Comparison of ENCODE assay signal across 13 mouse cellular contexts in genomic region chr11:61503933-61504332, GRCm38 (mm10). TPM values are rescaled to one million over a fixed set of nuclear protein-coding genes. Genes with fewer than 3 reads are reported as not detected.
DNase-seq lines count a peak whose midpoint lies in the region; ATAC-seq and TF ChIP-seq lines count a peak whose summit lies in the region.
"Had no signal": no experiment of that assay in that cellular context is flagged by ENCODE, and none has a peak within 500 bp of the region (broad histone marks: within the 10 kb centered on the region; RNA-seq: fewer than 3 reads in every experiment).

No protein-coding gene starts in this region.

- 82% methylated on average over 8 of the region's 8 CpGs for WGBS in hindbrain, embryonic 10.5 days
- WGBS in hindbrain, embryonic 11.5 days: 75% methylated on average over 8 of the region's 8 CpGs
- 83% methylated on average over 8 of the region's 8 CpGs for WGBS in forebrain, embryonic 10.5 days
- 70% methylated on average over 8 of the region's 8 CpGs for WGBS in hindbrain, embryonic 15.5 days
- WGBS in liver, embryonic 12.5 days (ENCODE audit: insufficient replicate concordance): 58% methylated on average over 8 of the region's 8 CpGs

- H3K79me2 ChIP-seq in myocyte (ENCODE audit: control insufficient read depth, insufficient read depth): no peaks in the 10 kb centered on the region

- no peak for ATAC-seq in hindbrain, embryonic 11.5 days (ENCODE audit: low FRiP score)
- ATAC-seq in hindbrain, embryonic 15.5 days (ENCODE audit: low FRiP score, low read depth): no peak
- no peak for ATAC-seq in megakaryocyte progenitor cell, adult 5-6 weeks (replicated peaks; ENCODE audit: poor library complexity)
- no peak for ATAC-seq in liver, embryonic 12.5 days

- no peak overlapping the region for H3ac ChIP-seq in myocyte (ENCODE audit: control insufficient read depth, insufficient read length)

- no peak overlapping the region for H3K4me2 ChIP-seq in hindbrain, embryonic 11.5 days (replicated peaks; ENCODE audit: low read depth, low read length)
- peak overlapping the region; percentile 65 for H3K4me2 ChIP-seq in hindbrain, embryonic 15.5 days
- H3K4me2 ChIP-seq in myocyte (ENCODE audit: low read depth): no peak overlapping the region
- no peak overlapping the region for H3K4me2 ChIP-seq in liver, embryonic 12.5 days

- H3K4me1 ChIP-seq in hindbrain, embryonic 10.5 days (replicated peaks): peaks cover 23% of the 10 kb centered on the region
- H3K4me1 ChIP-seq in hindbrain, embryonic 11.5 days (replicated peaks; ENCODE audit: control insufficient read depth, insufficient read depth, low read length): peaks cover 7% of the 10 kb centered on the region; the same call in 1 of the 2 replicates
- H3K4me1 ChIP-seq in forebrain, embryonic 10.5 days: peaks cover 20% of the 10 kb centered on the region
- peaks cover 24% of the 10 kb centered on the region for H3K4me1 ChIP-seq in hindbrain, embryonic 15.5 days (replicated peaks)
- H3K4me1 ChIP-seq in liver, embryonic 12.5 days: peaks cover 13% of the 10 kb centered on the region

- H3K27me3 ChIP-seq in hindbrain, embryonic 10.5 days (ENCODE audit: insufficient read depth, poor library complexity, severe bottlenecking): no peaks in the 10 kb centered on the region
- H3K27me3 ChIP-seq in hindbrain, embryonic 11.5 days (ENCODE audit: control insufficient read depth, insufficient read depth, low read length): no peaks in the 10 kb centered on the region
- H3K27me3 ChIP-seq in forebrain, embryonic 10.5 days (ENCODE audit: poor library complexity, severe bottlenecking): no peaks in the 10 kb centered on the region
- H3K27me3 ChIP-seq in hindbrain, embryonic 15.5 days: no peaks in the 10 kb centered on the region
- H3K27me3 ChIP-seq in myocyte (ENCODE audit: control insufficient read depth, insufficient read depth, insufficient read length): no peaks in the 10 kb centered on the region
- H3K27me3 ChIP-seq in liver, embryonic 12.5 days (replicated peaks): 0 out of 2 replicates have a peak, but pooled peaks cover 3% of the 10 kb centered on the region

- 0 out of 2 replicates have a peak overlapping the region, but pooled peaks have one; percentile 93 for H3K27ac ChIP-seq in hindbrain, embryonic 10.5 days
- H3K27ac ChIP-seq in hindbrain, embryonic 11.5 days (ENCODE audit: low read depth, low read length): no peak overlapping the region
- H3K27ac ChIP-seq in forebrain, embryonic 10.5 days: peak overlapping the region; percentile 96
- peak overlapping the region; percentile 94 for H3K27ac ChIP-seq in hindbrain, embryonic 15.5 days (replicated peaks)
- no peak overlapping the region for H3K27ac ChIP-seq in liver, embryonic 12.5 days
- H3K27ac ChIP-seq: liver, embryonic 14.5 days had no signal

- H3K9me3 ChIP-seq in hindbrain, embryonic 10.5 days: no peaks in the 10 kb centered on the region
- no peaks in the 10 kb centered on the region for H3K9me3 ChIP-seq in hindbrain, embryonic 11.5 days (ENCODE audit: control insufficient read depth, low read length)
- H3K9me3 ChIP-seq in forebrain, embryonic 10.5 days: no peaks in the 10 kb centered on the region
- no peaks in the 10 kb centered on the region for H3K9me3 ChIP-seq in hindbrain, embryonic 15.5 days
- no peaks in the 10 kb centered on the region for H3K9me3 ChIP-seq in liver, embryonic 12.5 days (replicated peaks)
- H3K9me3 ChIP-seq: megakaryocyte, embryonic 14.5 days had no signal

- H3K4me3 ChIP-seq in hindbrain, embryonic 10.5 days: no peak overlapping the region
- no peak overlapping the region for H3K4me3 ChIP-seq in hindbrain, embryonic 11.5 days (ENCODE audit: low read depth, low read length)
- no peak overlapping the region for H3K4me3 ChIP-seq in forebrain, embryonic 10.5 days
- H3K4me3 ChIP-seq in hindbrain, embryonic 15.5 days: no peak overlapping the region
- peak overlapping the region; percentile 48 for H3K4me3 ChIP-seq in myocyte
- H3K4me3 ChIP-seq in liver, embryonic 12.5 days: no peak overlapping the region

- H3K9ac ChIP-seq in hindbrain, embryonic 11.5 days (ENCODE audit: low read depth, low read length): no peak overlapping the region
- peak overlapping the region; percentile 68; the same call in 1 of the 2 replicates for H3K9ac ChIP-seq in hindbrain, embryonic 15.5 days
- H3K9ac ChIP-seq in liver, embryonic 12.5 days: no peak overlapping the region

- TF ChIP-seq POLR2A in myocyte (IDR thresholded peaks at IDR 0.05; ENCODE audit: insufficient read length, low read depth): no peak

- DNase-seq in hindbrain, embryonic 10.5 days (ENCODE audit: low spot score): no peak
- no peak for DNase-seq in hindbrain, embryonic 11.5 days (ENCODE audit: low spot score)
- DNase-seq in forebrain, embryonic 10.5 days (ENCODE audit: extremely low spot score, low spot score): no peak
- DNase-seq in B cell, adult 2 months: no peak
- DNase-seq: adrenal gland, adult 8-10 months; kidney, adult 9 months had no signal

- H3K36me3 ChIP-seq in hindbrain, embryonic 10.5 days: peaks cover 4% of the 10 kb centered on the region
- no peaks in the 10 kb centered on the region for H3K36me3 ChIP-seq in hindbrain, embryonic 11.5 days (ENCODE audit: control insufficient read depth, insufficient read depth, low read length)
- peaks cover 10% of the 10 kb centered on the region for H3K36me3 ChIP-seq in forebrain, embryonic 10.5 days (replicated peaks)
- H3K36me3 ChIP-seq in hindbrain, embryonic 15.5 days: no peaks in the 10 kb centered on the region
- H3K36me3 ChIP-seq in myocyte (ENCODE audit: control insufficient read depth, insufficient read depth): no peaks in the 10 kb centered on the region
- no peaks in the 10 kb centered on the region for H3K36me3 ChIP-seq in liver, embryonic 12.5 days

TF ChIP-seq in myocyte, 11 proteins besides CTCF, POLR2A, EP300 and RAD21 (continues in another document):
- TF ChIP-seq POLR2AphosphoS2 (IDR thresholded peaks at IDR 0.05; ENCODE audit: insufficient read length, low read depth) (no peak), REST (IDR thresholded peaks at IDR 0.05; ENCODE audit: insufficient read depth, insufficient read length) (no peak), CEBPB (IDR thresholded peaks at IDR 0.05; ENCODE audit: insufficient read depth, poor library complexity, severe bottlenecking) (no peak), E2F4 (IDR thresholded peaks at IDR 0.05; ENCODE audit: insufficient read depth) (no peak), TCF3 (IDR thresholded peaks at IDR 0.05; ENCODE audit: insufficient read length, low read depth) (no peak), SRF (IDR thresholded peaks at IDR 0.05; ENCODE audit: control insufficient read depth, insufficient read length, low read depth) (no peak), MYOG (IDR thresholded peaks at IDR 0.05; ENCODE audit: control insufficient read depth in 1 of 3, insufficient read depth in 1 of 3, insufficient read length in 2 of 3, low read depth in 2 of 3) (no peak), TCF12 (IDR thresholded peaks at IDR 0.05; ENCODE audit: insufficient read depth, poor library complexity, severe bottlenecking) (no peak), MYOD1 (IDR thresholded peaks at IDR 0.05; ENCODE audit: control insufficient read depth in 1 of 3, insufficient read length in 2 of 3, low read depth in 2 of 3) (no peak)

RNA-seq across cellular contexts. Expression of gene B9d1, which starts 1.0 kb away (rescaled TPM):
- 51.9 and 54.7 TPM in 2 replicates for polyA plus RNA-seq in hindbrain, embryonic 10.5 days (2016; fragmentation: Nextera tagmentation; extraction: Ambion mirVana)
- polyA plus RNA-seq in hindbrain, embryonic 11.5 days (2014; fragmentation: Nextera tagmentation; extraction: Ambion mirVana): 34.3 and 42.1 TPM in 2 replicates
- 53.0 and 53.3 TPM in 2 replicates for polyA plus RNA-seq in forebrain, embryonic 10.5 days (2016; fragmentation: Nextera tagmentation; extraction: Ambion mirVana)
- 31.6 and 34.9 TPM in 2 replicates for polyA plus RNA-seq in hindbrain, embryonic 15.5 days (2015; fragmentation: Nextera tagmentation; extraction: Ambion mirVana)
- 38.6 TPM for polyA plus RNA-seq in myocyte (2012; fragmentation: generic; extraction: Trizol)
- total RNA-seq in megakaryocyte progenitor cell, adult 5-6 weeks (2015): 0.49 and 1.3 TPM in 2 replicates
- total RNA-seq in megakaryocyte progenitor cell, adult 5-6 weeks (2017): 0.92 TPM in 1 of 2 replicates, not detected in the other
- polyA plus RNA-seq in liver, embryonic 12.5 days (2016; fragmentation: Nextera tagmentation; extraction: Ambion mirVana): 4.8 TPM in 2 replicates

RNA-seq across cellular contexts. Expression of gene Mapk7, which starts 9.7 kb away (rescaled TPM):
- 99.5 and 107 TPM in 2 replicates for polyA plus RNA-seq in hindbrain, embryonic 10.5 days (2016; fragmentation: Nextera tagmentation; extraction: Ambion mirVana)
- polyA plus RNA-seq in hindbrain, embryonic 11.5 days (2014; fragmentation: Nextera tagmentation; extraction: Ambion mirVana): 51.5 and 54.7 TPM in 2 replicates
- 82.8 and 84.4 TPM in 2 replicates for polyA plus RNA-seq in forebrain, embryonic 10.5 days (2016; fragmentation: Nextera tagmentation; extraction: Ambion mirVana)
- 71.1 and 74.8 TPM in 2 replicates for polyA plus RNA-seq in hindbrain, embryonic 15.5 days (2015; fragmentation: Nextera tagmentation; extraction: Ambion mirVana)
- 16.5 TPM for polyA plus RNA-seq in myocyte (2012; fragmentation: generic; extraction: Trizol)
- total RNA-seq in megakaryocyte progenitor cell, adult 5-6 weeks (2015): 6.2 and 7.9 TPM in 2 replicates
- total RNA-seq in megakaryocyte progenitor cell, adult 5-6 weeks (2017): 10.3 and 12.0 TPM in 2 replicates
- polyA plus RNA-seq in liver, embryonic 12.5 days (2016; fragmentation: Nextera tagmentation; extraction: Ambion mirVana): 12.9 and 14.8 TPM in 2 replicates

RNA-seq across cellular contexts. Expression of gene Mfap4, which starts 18.7 kb away (rescaled TPM):
- polyA plus RNA-seq in hindbrain, embryonic 10.5 days (2016; fragmentation: Nextera tagmentation; extraction: Ambion mirVana): 78.2 and 88.3 TPM in 2 replicates
- 111 and 132 TPM in 2 replicates for polyA plus RNA-seq in hindbrain, embryonic 11.5 days (2014; fragmentation: Nextera tagmentation; extraction: Ambion mirVana)
- 50.9 and 53.9 TPM in 2 replicates for polyA plus RNA-seq in forebrain, embryonic 10.5 days (2016; fragmentation: Nextera tagmentation; extraction: Ambion mirVana)
- polyA plus RNA-seq in hindbrain, embryonic 15.5 days (2015; fragmentation: Nextera tagmentation; extraction: Ambion mirVana): 42.2 and 49.7 TPM in 2 replicates
- polyA plus RNA-seq in myocyte (2012; fragmentation: generic; extraction: Trizol): 1.1 TPM
- not detected in 2 replicates for total RNA-seq in megakaryocyte progenitor cell, adult 5-6 weeks (2015)
- not detected in 2 replicates for total RNA-seq in megakaryocyte progenitor cell, adult 5-6 weeks (2017)
- polyA plus RNA-seq in liver, embryonic 12.5 days (2016; fragmentation: Nextera tagmentation; extraction: Ambion mirVana): 11.0 and 16.3 TPM in 2 replicates

RNA-seq across cellular contexts. Expression of gene Rnf112, which starts 50.0 kb away (rescaled TPM):
- polyA plus RNA-seq in hindbrain, embryonic 10.5 days (2016; fragmentation: Nextera tagmentation; extraction: Ambion mirVana): 0.62 and 1.1 TPM in 2 replicates
- polyA plus RNA-seq in hindbrain, embryonic 11.5 days (2014; fragmentation: Nextera tagmentation; extraction: Ambion mirVana): 0.56 and 0.74 TPM in 2 replicates
- polyA plus RNA-seq in forebrain, embryonic 10.5 days (2016; fragmentation: Nextera tagmentation; extraction: Ambion mirVana): 0.26 and 0.36 TPM in 2 replicates
- 28.2 and 28.9 TPM in 2 replicates for polyA plus RNA-seq in hindbrain, embryonic 15.5 days (2015; fragmentation: Nextera tagmentation; extraction: Ambion mirVana)
- not detected for polyA plus RNA-seq in myocyte (2012; fragmentation: generic; extraction: Trizol)
- not detected in 2 replicates for total RNA-seq in megakaryocyte progenitor cell, adult 5-6 weeks (2015)
- total RNA-seq in megakaryocyte progenitor cell, adult 5-6 weeks (2017): not detected in 2 replicates
- 0.13 and 0.14 TPM in 2 replicates for polyA plus RNA-seq in liver, embryonic 12.5 days (2016; fragmentation: Nextera tagmentation; extraction: Ambion mirVana)
- polyA plus RNA-seq: heart, postnatal 0 days had no signal

Comparison
In these comparisons a context has a peak if more than half of its experiments do, and no peak if none do; other contexts are left out.
1. H3K27ac ChIP-seq: peak in hindbrain, embryonic 10.5 days (single experiment), forebrain, embryonic 10.5 days (single experiment) and hindbrain, embryonic 15.5 days (single experiment); none in hindbrain, embryonic 11.5 days (single experiment) and liver, embryonic 12.5 days (single experiment).